13 mouse cellular contexts compared by ENCODE assay signal in the genomic region with DNA sequence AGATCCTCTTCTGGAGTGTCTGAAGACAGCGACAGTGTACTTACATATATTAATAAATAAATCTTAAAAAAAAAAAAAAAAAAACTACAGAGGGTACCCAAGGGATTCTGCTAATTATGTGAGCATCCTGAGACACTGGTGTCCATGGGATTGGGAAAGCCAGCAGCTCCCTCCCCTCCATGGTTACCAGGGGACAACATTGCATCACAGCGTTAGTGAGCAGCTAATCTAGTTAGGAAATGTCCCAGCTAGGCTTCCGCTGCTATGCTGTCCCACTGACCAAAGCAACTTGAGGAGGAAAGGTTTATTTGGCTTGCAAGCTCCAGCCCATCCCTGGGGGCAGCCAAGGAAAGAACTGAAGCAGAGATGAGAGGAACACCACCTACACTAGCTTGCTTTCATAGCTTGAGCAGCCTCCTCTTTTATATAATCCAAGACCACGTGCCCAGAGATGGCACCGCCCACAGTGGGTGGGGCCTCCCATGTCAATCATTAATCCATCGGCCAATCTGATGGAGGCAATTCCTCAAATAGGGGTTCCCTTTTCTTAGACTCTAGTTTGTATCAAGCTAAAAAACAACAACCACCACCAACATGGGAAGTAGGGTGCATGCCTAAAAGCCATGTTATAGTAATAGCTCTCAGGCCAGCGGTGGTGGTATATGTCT.
"Had no signal": no experiment of that assay in that cellular context is flagged by ENCODE, and none has a peak within 500 bp of the region (broad histone marks: within the 10 kb centered on the region; RNA-seq: fewer than 3 reads in every experiment).

No protein-coding gene starts in this region.

- H3K4me3 ChIP-seq: kidney, embryonic 15.5 days; limb, embryonic 13.5 days; midbrain, embryonic 13.5 days had no signal

- H3K27me3 ChIP-seq: kidney, embryonic 15.5 days; limb, embryonic 13.5 days; midbrain, embryonic 13.5 days had no signal

- ATAC-seq: midbrain, embryonic 13.5 days had no signal

- H3K27ac ChIP-seq: kidney, embryonic 15.5 days; limb, embryonic 13.5 days; liver, embryonic 14.5 days; midbrain, embryonic 13.5 days had no signal

- H3K36me3 ChIP-seq: kidney, embryonic 15.5 days; limb, embryonic 13.5 days; midbrain, embryonic 13.5 days had no signal

- H3K9me3 ChIP-seq: kidney, embryonic 15.5 days; limb, embryonic 13.5 days; midbrain, embryonic 13.5 days had no signal

- H3K9ac ChIP-seq: kidney, embryonic 15.5 days; limb, embryonic 13.5 days; liver, embryonic 14.5 days; lung, embryonic 14.5 days; midbrain, embryonic 13.5 days had no signal

- H3K4me2 ChIP-seq: kidney, embryonic 15.5 days; limb, embryonic 13.5 days; lung, embryonic 14.5 days; midbrain, embryonic 13.5 days had no signal

- DNase-seq: kidney, adult 2 months; kidney, postnatal 14 days; left cerebral cortex, postnatal 4 days; lung, embryonic 14.5 days; lung, postnatal 14 days; right cerebral cortex, postnatal 4 days; spleen, adult 18-20 months; thymus, adult 2 months; thymus, postnatal 36 days had no signal
